Mouse (Mus musculus): ENCODE data around the gene Gm5155. TPM values are rescaled to one million over a fixed set of nuclear protein-coding genes. Genes with fewer than 3 reads are reported as not detected.
"Not testable (repeated sequence)": the region's sequence is repeated elsewhere in the genome, so short reads cannot be mapped to it uniquely, and the experiment has no call there.

The Gm5155 gene
- not detected in 2 replicates for polyA plus RNA-seq (2015; fragmentation: Nextera tagmentation; extraction: Ambion mirVana)

DNA sequence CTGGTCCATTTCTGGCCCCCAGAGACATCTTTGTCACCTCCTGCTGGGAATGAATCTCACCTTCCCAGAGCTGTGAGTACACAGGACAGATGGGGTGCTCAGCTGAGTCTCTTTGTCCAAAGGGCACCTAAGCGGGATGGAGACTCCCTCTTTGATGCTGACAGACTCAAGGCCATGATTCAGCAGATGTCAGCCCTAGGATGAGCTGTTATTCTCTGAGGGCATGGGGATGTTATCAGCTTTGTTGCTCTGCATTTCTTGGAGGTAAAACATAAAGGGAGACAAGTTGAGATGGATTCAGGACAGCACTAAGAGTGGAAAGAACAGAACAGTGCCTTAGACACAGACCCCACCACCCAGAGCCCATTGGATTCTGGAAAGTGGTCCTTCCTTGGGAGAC, at the start of gene Gm5155:
Gene Gm5155 (plus strand): TSS at position 301 of the 400 bp plus-strand sequence.
- Histone ChIP-seq H3K9me3 (replicated peaks; ENCODE audit: control insufficient read depth, low read length, poor library complexity, severe bottlenecking) (peaks cover 29% of the 10 kb centered on the region), H3K27ac (ENCODE audit: low read length) (no peak within 1 kb of the TSS), H3K36me3 (ENCODE audit: control insufficient read depth, insufficient read depth, low read length) (no peaks in the 10 kb centered on the region), H3K4me1 (ENCODE audit: control insufficient read depth, insufficient read depth, low read length) (no peaks in the 10 kb centered on the region), H3K4me2 (ENCODE audit: low read length) (no peak within 1 kb of the TSS), H3K27me3 (ENCODE audit: control insufficient read depth, insufficient read depth, low read depth, low read length) (no peaks in the 10 kb centered on the region), H3K9ac (ENCODE audit: low read depth, low read length) (no peak within 1 kb of the TSS), H3K4me3 (ENCODE audit: low read depth, low read length) (no peak within 1 kb of the TSS)
- 60% methylated on average over 1 of the region's 1 CpGs for WGBS
- no peak for ATAC-seq

DNA sequence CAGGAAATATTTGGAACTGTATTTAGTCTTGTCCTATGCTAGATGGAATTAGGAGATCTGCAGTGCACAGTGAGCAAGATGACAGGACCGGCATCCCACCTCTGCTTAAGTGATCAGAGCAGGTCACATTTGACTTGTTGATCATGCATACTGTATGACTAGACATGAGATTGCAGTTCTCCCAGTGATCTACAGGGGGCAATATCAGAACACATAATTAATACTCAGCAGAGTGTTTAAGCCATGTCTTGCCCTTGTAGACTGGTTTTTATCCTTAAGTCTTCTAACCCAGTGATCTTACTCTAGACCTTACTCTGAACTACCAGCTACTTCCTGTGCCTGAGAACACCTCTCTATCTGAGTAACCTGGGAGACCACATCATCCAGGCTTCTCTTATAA, 791 bp upstream of the Gm5155 start:
- Histone ChIP-seq H3K9me3 (replicated peaks; ENCODE audit: control insufficient read depth, low read length, poor library complexity, severe bottlenecking) (peaks cover 32% of the 10 kb centered on the region), H3K27me3 (ENCODE audit: control insufficient read depth, insufficient read depth, low read depth, low read length) (no peaks in the 10 kb centered on the region), H3K4me2 (ENCODE audit: low read length) (no peak overlapping the region), H3K36me3 (ENCODE audit: control insufficient read depth, insufficient read depth, low read length) (no peaks in the 10 kb centered on the region), H3K4me3 (ENCODE audit: low read depth, low read length) (no peak overlapping the region), H3K27ac (ENCODE audit: low read length) (no peak overlapping the region), H3K9ac (ENCODE audit: low read depth, low read length) (no peak overlapping the region), H3K4me1 (ENCODE audit: control insufficient read depth, insufficient read depth, low read length) (no peaks in the 10 kb centered on the region)
- ATAC-seq = no peak
- 100% methylated on average over 1 of the region's 1 CpGs for WGBS

DNA sequence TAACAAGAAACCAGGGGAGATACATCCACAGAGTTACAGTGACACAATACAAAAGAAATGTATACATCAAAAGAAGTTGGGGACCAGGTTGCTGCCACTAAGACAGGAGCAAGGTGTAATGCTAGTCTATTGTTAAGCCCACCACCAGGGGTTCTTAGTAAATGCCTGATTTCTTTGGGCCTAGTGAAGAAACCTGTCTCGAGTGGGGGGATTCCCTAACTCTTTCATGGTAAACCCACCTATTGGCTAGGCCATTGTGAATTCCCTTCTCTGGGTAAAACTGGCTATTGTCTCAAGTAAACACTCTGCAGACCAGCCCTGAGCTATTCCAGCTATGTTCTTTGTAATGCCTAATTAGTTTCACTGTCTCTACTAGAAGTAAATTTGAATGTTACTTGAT, 23.8 kb downstream of the Gm5155 start:
- not testable (repeated sequence) for H3K4me1 ChIP-seq (ENCODE audit: control insufficient read depth, insufficient read depth, low read length); H3K4me2 ChIP-seq (ENCODE audit: low read length); H3K9ac ChIP-seq (ENCODE audit: low read depth, low read length); H3K36me3 ChIP-seq (ENCODE audit: control insufficient read depth, insufficient read depth, low read length); H3K27me3 ChIP-seq (ENCODE audit: control insufficient read depth, insufficient read depth, low read depth, low read length); ATAC-seq; H3K4me3 ChIP-seq (ENCODE audit: low read depth, low read length); H3K27ac ChIP-seq (ENCODE audit: low read length)
- WGBS = 45% methylated on average over 1 of the region's 1 CpGs
- peaks cover 18% of the 10 kb centered on the region for H3K9me3 ChIP-seq (replicated peaks; ENCODE audit: control insufficient read depth, low read length, poor library complexity, severe bottlenecking)

DNA sequence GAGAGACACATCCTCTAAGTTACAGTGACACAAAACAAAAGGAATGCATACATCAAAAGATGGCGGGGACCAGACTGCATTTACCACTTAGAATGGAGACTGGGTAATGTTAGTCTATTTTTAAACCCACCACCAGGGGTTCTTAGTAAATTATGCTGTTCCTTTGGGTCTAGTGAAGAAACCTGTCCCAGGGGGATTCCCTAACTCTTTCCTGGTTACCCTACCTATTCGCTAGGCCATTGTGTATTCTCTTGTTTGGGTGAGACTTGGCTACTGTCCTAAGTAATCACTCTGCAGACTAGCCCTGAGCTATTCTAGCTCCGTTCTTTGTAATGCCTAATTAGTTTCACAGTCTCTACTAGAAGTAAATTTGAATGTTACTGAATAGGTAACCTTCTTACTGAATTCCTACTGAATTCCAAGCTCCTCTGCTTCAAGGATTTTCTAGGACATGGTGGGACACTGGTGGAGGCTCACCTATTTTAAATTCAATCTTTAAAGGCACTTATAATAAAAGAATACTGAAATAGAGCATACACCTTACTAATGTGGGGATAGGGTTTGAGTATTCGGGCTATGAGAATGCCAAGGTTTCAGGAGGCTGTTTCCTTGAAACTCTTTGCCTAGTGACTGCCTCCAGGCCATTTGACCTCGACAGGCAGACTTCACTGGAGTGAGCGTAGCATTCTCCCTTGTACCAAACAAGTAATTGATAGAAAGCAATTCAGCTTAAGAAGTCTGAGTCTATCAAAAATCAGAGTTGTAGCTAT, 31.8 kb downstream of the Gm5155 start:
- no peak overlapping the region for H3K9ac ChIP-seq (ENCODE audit: low read depth, low read length)
- 73% methylated on average over 6 of the region's 6 CpGs for WGBS
- no peak overlapping the region for H3K4me2 ChIP-seq (ENCODE audit: low read length)
- no peaks in the 10 kb centered on the region for H3K27me3 ChIP-seq (ENCODE audit: control insufficient read depth, insufficient read depth, low read depth, low read length)
- H3K36me3 ChIP-seq (ENCODE audit: control insufficient read depth, insufficient read depth, low read length) = no peaks in the 10 kb centered on the region
- no peaks in the 10 kb centered on the region for H3K4me1 ChIP-seq (ENCODE audit: control insufficient read depth, insufficient read depth, low read length)
- peaks cover 37% of the 10 kb centered on the region for H3K9me3 ChIP-seq (replicated peaks; ENCODE audit: control insufficient read depth, low read length, poor library complexity, severe bottlenecking)
- no peak overlapping the region for H3K4me3 ChIP-seq (ENCODE audit: low read depth, low read length)
- no peak overlapping the region for H3K27ac ChIP-seq (ENCODE audit: low read length)
- no peak for ATAC-seq

Other genes starting within 250 kb of the Gm5155 start
- gene Ceacam5, start 158.5 kb upstream of the Gm5155 start, polyA plus RNA-seq (2015; fragmentation: Nextera tagmentation; extraction: Ambion mirVana) = not detected in 2 replicates
- gene Ceacam14, start 59.1 kb upstream of the Gm5155 start, polyA plus RNA-seq (2015; fragmentation: Nextera tagmentation; extraction: Ambion mirVana) = not detected in 2 replicates
- gene Ceacam11, start 100.4 kb downstream of the Gm5155 start, polyA plus RNA-seq (2015; fragmentation: Nextera tagmentation; extraction: Ambion mirVana) = not detected in 2 replicates
- not detected in 2 replicates for gene Ceacam13, start 138.1 kb downstream of the Gm5155 start, polyA plus RNA-seq (2015; fragmentation: Nextera tagmentation; extraction: Ambion mirVana)
- gene Ceacam12, start 194.2 kb downstream of the Gm5155 start, polyA plus RNA-seq (2015; fragmentation: Nextera tagmentation; extraction: Ambion mirVana) = not detected in 2 replicates

All from midbrain, embryonic 16.5 days (tissue).